Mouse (Mus musculus): Measurements from ENCODE around the gene Sycp2. TPM values are rescaled to one million over a fixed set of nuclear protein-coding genes. Genes with fewer than 3 reads are reported as not detected.
A peak's percentile ranks its signal among the peaks of the same experiment; 100 is the strongest.

The Sycp2 gene
- polyA plus RNA-seq, 1 experiment from 2014 or later: 0.13 TPM

DNA sequence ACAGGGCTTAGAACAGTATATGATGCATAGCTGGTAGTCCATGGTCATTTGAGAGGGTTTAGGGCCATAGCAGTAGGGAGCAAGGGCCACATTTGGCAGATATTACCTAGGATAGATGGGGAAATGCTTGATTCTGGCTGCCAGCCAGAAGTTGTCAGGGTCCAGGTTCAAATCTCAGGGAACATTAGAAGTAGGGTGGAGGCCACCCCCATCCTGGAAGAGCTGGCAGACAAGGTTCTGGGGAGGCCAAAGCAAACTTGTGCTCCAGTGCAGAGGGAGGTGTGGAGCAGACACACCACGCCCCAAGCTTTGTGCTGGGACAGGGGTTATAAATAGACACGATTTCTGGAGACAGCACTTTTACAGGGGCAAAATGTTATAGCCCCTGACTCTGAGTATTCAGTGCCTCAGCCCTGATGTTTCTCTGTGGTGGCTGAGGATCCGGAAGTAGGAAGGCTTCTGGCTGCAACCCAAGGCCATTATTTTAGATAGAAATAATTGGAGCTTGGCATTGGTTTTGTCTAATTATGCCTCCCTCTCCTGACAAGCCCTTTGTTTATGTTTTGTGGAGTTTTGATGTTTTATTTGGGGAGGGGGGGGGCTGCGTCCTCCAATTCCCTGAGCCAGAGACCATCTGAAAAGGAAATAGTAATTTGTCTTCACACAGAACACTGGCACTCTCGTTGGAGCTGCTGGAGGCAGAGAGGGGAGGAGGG, 80.6 kb downstream of the Sycp2 start:
- Histone ChIP-seq H3K4me1 (peaks cover 11% of the 10 kb centered on the region), H3K9me3 (no peaks in the 10 kb centered on the region), H3K9ac (no peak overlapping the region), H3K36me3 (no peaks in the 10 kb centered on the region), H3K4me3 (no peak overlapping the region), H3K27ac (no peak overlapping the region), H3K4me2 (replicated peaks) (peak overlapping the region; percentile 37; the same call in 1 of the 2 replicates), H3K27me3 (no peaks in the 10 kb centered on the region)
- WGBS: 32% methylated on average over 5 of the region's 5 CpGs
- ATAC-seq (ENCODE audit: insufficient number of reproducible peaks, insufficient read depth, low FRiP score, low TSS enrichment): no peak

DNA sequence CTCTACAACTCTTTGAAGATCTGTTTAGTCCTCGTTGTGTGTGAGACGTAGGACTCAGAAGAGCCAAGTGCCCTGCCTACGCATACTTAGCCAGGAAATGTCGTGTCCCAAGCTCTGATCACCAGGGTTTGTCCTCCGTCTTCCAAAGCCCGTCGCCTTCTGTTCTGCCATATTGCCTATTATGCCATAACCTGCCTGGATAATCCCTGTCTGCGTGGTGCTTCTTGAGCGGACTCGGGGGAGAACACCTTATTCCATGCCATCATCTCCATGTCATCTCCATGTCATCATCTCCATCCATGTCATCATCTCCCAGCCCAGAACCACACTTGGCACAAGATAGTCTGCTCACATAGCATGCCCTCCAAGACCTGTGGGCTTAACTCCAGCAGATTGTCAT, 81.4 kb downstream of the Sycp2 start:
- Histone ChIP-seq H3K9ac (no peak overlapping the region), H3K4me2 (replicated peaks) (no peak overlapping the region), H3K9me3 (no peaks in the 10 kb centered on the region), H3K27me3 (no peaks in the 10 kb centered on the region), H3K4me3 (no peak overlapping the region), H3K27ac (no peak overlapping the region), H3K4me1 (peaks cover 11% of the 10 kb centered on the region), H3K36me3 (no peaks in the 10 kb centered on the region)
- 93% methylated on average over 10 of the region's 10 CpGs for WGBS
- ATAC-seq (ENCODE audit: insufficient number of reproducible peaks, insufficient read depth, low FRiP score, low TSS enrichment): no peak

DNA sequence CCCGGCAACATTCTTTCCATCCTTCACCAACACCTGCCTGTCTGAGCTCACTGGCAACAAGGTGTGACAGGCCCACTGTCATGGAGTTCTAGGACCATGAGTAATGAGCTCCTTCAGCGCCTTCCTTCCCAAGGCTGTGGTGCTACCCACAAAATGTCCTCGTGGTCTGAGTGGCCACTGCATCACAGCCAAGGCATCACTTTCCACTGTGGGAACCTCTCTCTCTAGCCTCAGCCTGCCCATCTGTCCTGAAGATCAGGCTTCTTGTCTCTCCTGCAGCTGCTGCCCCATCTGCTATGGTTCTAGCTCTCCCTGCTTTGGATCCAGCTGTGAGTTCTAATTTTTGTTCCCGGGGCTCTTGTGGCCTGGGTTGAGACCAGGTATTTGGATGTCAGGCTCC, 82.7 kb downstream of the Sycp2 start:
- Histone ChIP-seq H3K4me1 (peaks cover 11% of the 10 kb centered on the region), H3K27ac (no peak overlapping the region), H3K4me3 (no peak overlapping the region), H3K4me2 (replicated peaks) (no peak overlapping the region), H3K9ac (no peak overlapping the region), H3K9me3 (no peaks in the 10 kb centered on the region), H3K27me3 (no peaks in the 10 kb centered on the region), H3K36me3 (no peaks in the 10 kb centered on the region)
- ATAC-seq (ENCODE audit: insufficient number of reproducible peaks, insufficient read depth, low FRiP score, low TSS enrichment): no peak
- WGBS: 86% methylated on average over 4 of the region's 4 CpGs

DNA sequence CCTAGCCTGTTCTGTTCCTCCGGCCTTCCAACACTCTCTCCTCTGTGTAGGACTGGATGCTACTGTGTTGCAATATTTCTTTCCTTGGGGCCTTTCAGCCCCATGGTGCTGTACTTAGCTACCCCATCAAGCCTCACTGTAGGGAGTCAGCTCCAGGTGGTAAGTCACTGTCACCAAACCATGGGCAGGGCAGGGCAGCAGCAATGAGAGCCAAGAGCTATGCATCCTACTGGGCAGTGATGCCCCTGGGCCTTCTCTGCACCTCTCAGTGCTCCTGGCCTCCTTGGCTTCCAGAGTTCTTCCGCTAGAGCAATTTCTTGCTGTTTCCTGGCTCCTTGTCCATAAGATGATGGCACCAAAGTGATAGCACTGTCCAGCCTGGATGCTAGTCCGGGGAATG, 83.1 kb downstream of the Sycp2 start:
- Histone ChIP-seq H3K4me2 (replicated peaks) (no peak overlapping the region), H3K4me3 (no peak overlapping the region), H3K36me3 (no peaks in the 10 kb centered on the region), H3K27ac (no peak overlapping the region), H3K9me3 (no peaks in the 10 kb centered on the region), H3K27me3 (no peaks in the 10 kb centered on the region), H3K4me1 (peaks cover 11% of the 10 kb centered on the region), H3K9ac (no peak overlapping the region)
- no peak for ATAC-seq (ENCODE audit: insufficient number of reproducible peaks, insufficient read depth, low FRiP score, low TSS enrichment)
- 92% methylated on average over 3 of the region's 3 CpGs for whole genome bisulfite sequencing

DNA sequence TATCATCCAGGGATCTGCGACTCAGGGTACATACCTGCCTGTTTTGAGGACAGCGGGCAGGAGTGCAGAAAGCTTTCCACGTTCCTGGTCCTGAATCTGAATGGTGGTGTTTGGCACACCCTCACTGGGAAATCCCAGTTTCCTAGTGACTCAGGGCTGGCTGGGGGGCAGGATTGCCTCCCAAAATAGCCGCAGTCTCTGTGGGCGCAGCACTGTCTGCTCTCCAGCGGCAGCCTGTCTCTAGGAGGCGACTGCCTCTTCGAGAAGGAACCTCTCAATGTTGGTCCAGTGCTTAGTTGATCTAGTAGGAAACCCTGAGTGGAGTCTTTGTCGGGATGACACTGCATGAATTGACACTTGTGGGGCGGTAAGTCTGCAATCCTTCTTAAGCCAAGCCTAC, 86.2 kb downstream of the Sycp2 start:
- ATAC-seq (ENCODE audit: insufficient number of reproducible peaks, insufficient read depth, low FRiP score, low TSS enrichment): no peak
- no peaks in the 10 kb centered on the region for H3K4me1 ChIP-seq
- 85% methylated on average over 10 of the region's 10 CpGs for whole genome bisulfite sequencing
- H3K36me3 ChIP-seq: no peaks in the 10 kb centered on the region
- H3K4me3 ChIP-seq: no peak overlapping the region
- no peak overlapping the region for H3K27ac ChIP-seq
- no peak overlapping the region for H3K4me2 ChIP-seq (replicated peaks)
- H3K9me3 ChIP-seq: no peaks in the 10 kb centered on the region
- H3K27me3 ChIP-seq: no peaks in the 10 kb centered on the region
- H3K9ac ChIP-seq: no peak overlapping the region

DNA sequence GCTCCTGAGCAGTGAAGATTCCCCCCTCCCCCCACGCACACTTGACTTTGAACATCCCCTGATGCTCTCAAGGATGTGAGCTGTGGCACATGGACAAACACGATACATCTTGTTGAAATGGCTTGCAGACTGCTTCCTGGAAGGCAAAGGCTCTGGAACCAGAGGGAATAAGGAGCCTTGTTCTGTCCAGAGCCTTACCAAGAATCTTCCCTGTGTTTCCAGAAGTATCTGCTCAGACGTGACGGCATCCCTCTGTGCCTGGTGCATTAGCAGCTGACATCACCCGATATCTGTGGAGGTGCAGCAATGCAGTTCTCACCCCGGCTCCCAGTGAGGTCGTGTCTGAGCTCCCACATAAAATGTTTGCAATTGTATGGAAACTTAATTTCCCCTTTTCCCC, 87.7 kb downstream of the Sycp2 start:
- Histone ChIP-seq H3K36me3 (no peaks in the 10 kb centered on the region), H3K4me2 (replicated peaks) (no peak overlapping the region), H3K27ac (no peak overlapping the region), H3K4me3 (no peak overlapping the region), H3K27me3 (no peaks in the 10 kb centered on the region), H3K9me3 (no peaks in the 10 kb centered on the region), H3K9ac (no peak overlapping the region), H3K4me1 (no peaks in the 10 kb centered on the region)
- no peak for ATAC-seq (ENCODE audit: insufficient number of reproducible peaks, insufficient read depth, low FRiP score, low TSS enrichment)
- 77% methylated on average over 7 of the region's 7 CpGs for WGBS

DNA sequence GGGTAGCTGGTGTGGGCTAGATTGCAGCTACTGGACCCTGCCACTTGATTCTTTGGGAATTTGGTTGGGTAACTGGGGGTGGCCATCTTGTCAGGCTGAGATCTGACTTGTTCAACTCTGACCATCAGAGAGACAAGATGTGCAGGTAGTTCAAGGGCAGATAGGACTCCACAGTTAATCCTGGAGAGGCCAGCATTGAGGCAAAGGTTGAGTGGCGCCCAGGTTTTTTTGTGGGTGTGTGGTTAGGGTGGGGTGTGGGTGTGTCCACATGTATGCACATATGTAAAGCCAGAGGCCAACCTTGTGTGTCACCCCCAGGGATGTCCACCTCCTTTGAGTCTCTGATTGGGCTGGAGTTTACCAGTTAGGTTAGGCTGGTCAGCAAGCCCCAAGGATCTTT, 91.2 kb downstream of the Sycp2 start:
- H3K27ac ChIP-seq: no peak overlapping the region
- no peak for ATAC-seq (ENCODE audit: insufficient number of reproducible peaks, insufficient read depth, low FRiP score, low TSS enrichment)
- 77% methylated on average over 1 of the region's 1 CpGs for WGBS
- no peaks in the 10 kb centered on the region for H3K9me3 ChIP-seq
- no peak overlapping the region for H3K4me3 ChIP-seq
- H3K36me3 ChIP-seq: no peaks in the 10 kb centered on the region
- no peak overlapping the region for H3K4me2 ChIP-seq (replicated peaks)
- H3K9ac ChIP-seq: no peak overlapping the region
- no peaks in the 10 kb centered on the region for H3K27me3 ChIP-seq
- no peaks in the 10 kb centered on the region for H3K4me1 ChIP-seq

DNA sequence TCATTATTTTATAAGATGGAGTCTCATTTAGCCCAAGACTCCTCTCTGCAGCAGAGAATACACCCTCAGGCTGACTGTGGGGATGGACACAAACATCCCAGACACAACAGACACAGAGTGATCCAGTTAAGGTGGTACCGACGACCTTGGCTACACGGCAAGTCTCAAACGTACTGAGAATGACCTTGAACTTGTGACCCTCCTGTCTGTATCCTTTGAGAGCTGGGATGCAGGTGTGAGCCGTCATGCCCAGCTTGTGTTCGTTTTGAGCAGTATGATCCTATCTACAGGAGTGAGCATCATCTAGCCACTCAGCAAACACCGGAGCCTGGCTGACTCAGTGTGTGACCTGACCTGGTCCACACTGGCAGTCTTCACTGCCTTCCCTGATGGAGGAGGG, 93.9 kb downstream of the Sycp2 start:
- Histone ChIP-seq H3K4me2 (replicated peaks) (no peak overlapping the region), H3K27me3 (no peaks in the 10 kb centered on the region), H3K4me1 (no peaks in the 10 kb centered on the region), H3K27ac (no peak overlapping the region), H3K9ac (no peak overlapping the region), H3K9me3 (no peaks in the 10 kb centered on the region), H3K36me3 (no peaks in the 10 kb centered on the region), H3K4me3 (no peak overlapping the region)
- 70% methylated on average over 7 of the region's 7 CpGs for WGBS
- ATAC-seq (ENCODE audit: insufficient number of reproducible peaks, insufficient read depth, low FRiP score, low TSS enrichment): no peak

DNA sequence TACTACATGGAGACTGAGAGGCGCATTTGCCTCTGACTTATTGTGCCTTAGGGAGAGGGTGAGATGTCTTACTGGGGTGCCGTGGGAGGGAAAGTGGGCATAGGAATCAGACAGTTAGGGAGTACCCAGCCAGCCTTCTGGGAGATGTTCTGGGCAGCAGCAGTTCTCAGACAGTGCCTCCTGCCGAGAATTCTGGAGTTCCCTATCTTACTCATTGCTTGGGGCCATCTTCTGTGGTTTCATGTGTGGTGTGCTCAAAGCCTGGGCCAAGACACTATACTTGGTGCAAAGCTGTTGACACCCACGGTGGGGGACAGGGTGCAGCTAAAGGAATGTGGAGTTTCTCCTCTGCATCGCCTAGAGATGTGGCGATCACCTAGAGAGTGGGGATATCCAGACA, 102.8 kb downstream of the Sycp2 start:
- Histone ChIP-seq H3K27ac (no peak overlapping the region), H3K9ac (no peak overlapping the region), H3K36me3 (no peaks in the 10 kb centered on the region), H3K4me3 (no peak overlapping the region), H3K4me1 (peaks cover 9% of the 10 kb centered on the region; the same call in 1 of the 2 replicates), H3K27me3 (no peaks in the 10 kb centered on the region), H3K9me3 (no peaks in the 10 kb centered on the region), H3K4me2 (replicated peaks) (no peak overlapping the region)
- WGBS: 75% methylated on average over 6 of the region's 6 CpGs
- no peak for ATAC-seq (ENCODE audit: insufficient number of reproducible peaks, insufficient read depth, low FRiP score, low TSS enrichment)

DNA sequence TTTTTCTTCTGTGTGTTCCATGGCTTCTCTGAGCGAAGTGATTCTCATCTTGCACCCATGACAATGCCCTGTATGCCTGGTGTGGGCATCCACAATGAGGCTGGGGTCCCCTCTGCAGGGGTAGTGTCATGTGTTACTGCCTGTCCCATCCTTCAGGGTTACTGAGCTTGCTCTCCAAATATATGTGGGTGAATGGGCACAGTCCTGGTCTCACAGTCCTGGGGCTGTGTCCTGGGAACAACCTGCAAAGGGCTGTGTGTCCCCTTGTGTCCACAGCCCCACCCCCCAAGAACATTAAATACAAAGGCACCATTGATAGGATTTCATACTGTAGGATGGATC, 103.3 kb downstream of the Sycp2 start:
- Histone ChIP-seq H3K4me2 (replicated peaks) (no peak overlapping the region), H3K4me1 (peaks cover 9% of the 10 kb centered on the region; the same call in 1 of the 2 replicates), H3K9me3 (no peaks in the 10 kb centered on the region), H3K27ac (no peak overlapping the region), H3K4me3 (no peak overlapping the region), H3K9ac (no peak overlapping the region), H3K27me3 (no peaks in the 10 kb centered on the region), H3K36me3 (no peaks in the 10 kb centered on the region)
- 52% methylated on average over 1 of the region's 1 CpGs for WGBS
- ATAC-seq (ENCODE audit: insufficient number of reproducible peaks, insufficient read depth, low FRiP score, low TSS enrichment): no peak

DNA sequence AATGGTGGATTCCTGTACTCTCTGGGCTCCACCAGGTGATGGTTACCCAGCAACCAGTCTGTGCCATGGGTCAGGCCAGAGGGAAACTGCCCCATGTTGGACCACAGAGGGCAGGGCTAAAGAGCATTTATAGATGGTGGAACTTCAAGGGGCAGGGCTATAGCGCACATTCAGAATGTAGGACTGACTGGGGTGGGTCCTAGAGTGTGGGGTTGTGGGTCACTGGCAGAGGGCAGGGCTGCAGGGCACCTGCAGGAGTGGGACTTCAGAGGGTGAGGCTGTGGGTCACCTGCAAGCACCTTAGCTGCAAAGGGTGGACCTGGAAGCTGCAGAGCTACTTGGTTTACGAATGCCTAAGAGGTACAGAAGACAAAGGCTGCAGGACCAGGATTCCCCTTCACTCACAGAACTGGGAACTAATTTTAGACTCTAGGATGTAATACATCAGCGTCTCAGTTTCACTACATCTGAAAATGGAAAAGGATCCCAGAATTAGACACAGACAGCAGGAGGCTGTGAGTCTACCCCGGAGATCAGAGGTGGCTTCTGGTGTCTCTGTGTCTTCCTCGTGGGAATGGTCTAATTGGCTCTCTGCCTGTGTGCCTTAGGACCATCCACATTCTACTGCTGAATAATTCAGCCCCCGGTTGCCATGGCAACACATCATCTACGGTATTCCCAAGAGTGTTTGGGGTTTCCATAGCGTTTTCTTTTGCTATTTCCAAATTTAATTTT, 103.9 kb downstream of the Sycp2 start:
- no peak overlapping the region for H3K4me3 ChIP-seq
- H3K27me3 ChIP-seq: no peaks in the 10 kb centered on the region
- H3K9me3 ChIP-seq: no peaks in the 10 kb centered on the region
- H3K4me2 ChIP-seq (replicated peaks): no peak overlapping the region
- no peaks in the 10 kb centered on the region for H3K36me3 ChIP-seq
- H3K27ac ChIP-seq: no peak overlapping the region
- H3K9ac ChIP-seq: no peak overlapping the region
- WGBS: 60% methylated on average over 8 of the region's 8 CpGs
- peaks cover 9% of the 10 kb centered on the region; the same call in 1 of the 2 replicates for H3K4me1 ChIP-seq
- ATAC-seq (ENCODE audit: insufficient number of reproducible peaks, insufficient read depth, low FRiP score, low TSS enrichment): no peak

Data from embryonic facial prominence, embryonic 12.5 days (tissue).